Mouse (Mus musculus) liver, adult 2 months (tissue): ENCODE results near the gene Mfsd13b. TPM values are rescaled to one million over a fixed set of nuclear protein-coding genes. Genes with fewer than 3 reads are reported as not detected.
A peak's percentile ranks its signal among the peaks of the same experiment; 100 is the strongest.
"Not testable (repeated sequence)": the region's sequence is repeated elsewhere in the genome, so short reads cannot be mapped to it uniquely, and the experiment has no call there.

Source experiments
- DNase-seq: peaks from one replicate; pipeline ENCODE4 v3.0.0-alpha.2; 2011; ENCODE audit warnings: low read depth, low spot score; ENCODE audit errors: extremely low read depth
- H3K27ac ChIP-seq: fragments of 200-500 bp; replicated peaks from 2 replicates; pipeline ENCODE4 v1.5.1; 2012; ENCODE audit warnings: low read depth, mild to moderate bottlenecking, control low read depth, inconsistent platforms, low read length; ENCODE audit not compliant: insufficient read depth
- H3K27me3 ChIP-seq: fragments of 200-500 bp; 2 replicates; pipeline ENCODE4 v1.6.1; 2012; ENCODE audit warnings: mild to moderate bottlenecking, moderate library complexity, low read length, inconsistent platforms; ENCODE audit not compliant: control insufficient read depth, insufficient read depth
- H3K36me3 ChIP-seq: fragments of 200-500 bp; 2 replicates; pipeline ENCODE4 v1.6.1; 2012; ENCODE audit warnings: low read length, inconsistent platforms; ENCODE audit not compliant: control insufficient read depth, insufficient read depth
- H3K4me1 ChIP-seq: fragments of 200-500 bp; 2 replicates; pipeline ENCODE4 v1.6.1; 2011; ENCODE audit warnings: low read length; ENCODE audit not compliant: control insufficient read depth, insufficient read depth
- H3K4me3 ChIP-seq: fragments of 200-500 bp; 2 replicates; pipeline ENCODE4 v1.5.1; 2011; ENCODE audit warnings: low read depth, mild to moderate bottlenecking, control low read depth, low read length, moderate library complexity; ENCODE audit not compliant: insufficient read depth
- H3K79me2 ChIP-seq: fragments of 200-500 bp; 2 replicates; pipeline ENCODE4 v1.6.1; 2012; ENCODE audit warnings: inconsistent platforms, mild to moderate bottlenecking, low read length, moderate library complexity; ENCODE audit not compliant: control insufficient read depth, insufficient read depth
- H3K9ac ChIP-seq: fragments of 200-500 bp; 2 replicates; pipeline ENCODE4 v1.6.1; 2012; ENCODE audit warnings: low read depth, mild to moderate bottlenecking, control low read depth, inconsistent platforms, low read length
- CTCF ChIP-seq: fragments of 200-500 bp; IDR thresholded peaks from 2 replicates; pipeline ENCODE4 v1.5.1; 2011; ENCODE audit warnings: low read depth, low read length, control low read depth
- POLR2A ChIP-seq: fragments of 200-500 bp; IDR thresholded peaks from 2 replicates; pipeline ENCODE4 v1.6.1; 2011; ENCODE audit warnings: low read length, control low read depth; ENCODE audit not compliant: insufficient read depth; ENCODE audit errors: extremely low read depth
- WGBS: fragments of 180-500 bp; shearing (Covaris S2); methylation state at CpG from one replicate; pipeline ENCODE4 v1.1.7; 2018; 5-methylcytosine and 5-hydroxymethylcytosine counted together
- polyA plus RNA-seq: library from polyadenylated mRNA; depleted of rRNA; stranded (reverse); fragments of >200 nt; gene quantifications from 2 replicates; pipeline ENCODE4 v1.2.3, GENCODE M21; 2012
- total RNA-seq: library from RNA; depleted of rRNA; stranded (reverse); fragments of >200 nt; gene quantifications from 2 replicates; pipeline ENCODE4 v1.2.3, GENCODE M21; 2014

Gene Mfsd13b
- total and polyA plus RNA-seq, 2 experiments = not detected

DNA sequence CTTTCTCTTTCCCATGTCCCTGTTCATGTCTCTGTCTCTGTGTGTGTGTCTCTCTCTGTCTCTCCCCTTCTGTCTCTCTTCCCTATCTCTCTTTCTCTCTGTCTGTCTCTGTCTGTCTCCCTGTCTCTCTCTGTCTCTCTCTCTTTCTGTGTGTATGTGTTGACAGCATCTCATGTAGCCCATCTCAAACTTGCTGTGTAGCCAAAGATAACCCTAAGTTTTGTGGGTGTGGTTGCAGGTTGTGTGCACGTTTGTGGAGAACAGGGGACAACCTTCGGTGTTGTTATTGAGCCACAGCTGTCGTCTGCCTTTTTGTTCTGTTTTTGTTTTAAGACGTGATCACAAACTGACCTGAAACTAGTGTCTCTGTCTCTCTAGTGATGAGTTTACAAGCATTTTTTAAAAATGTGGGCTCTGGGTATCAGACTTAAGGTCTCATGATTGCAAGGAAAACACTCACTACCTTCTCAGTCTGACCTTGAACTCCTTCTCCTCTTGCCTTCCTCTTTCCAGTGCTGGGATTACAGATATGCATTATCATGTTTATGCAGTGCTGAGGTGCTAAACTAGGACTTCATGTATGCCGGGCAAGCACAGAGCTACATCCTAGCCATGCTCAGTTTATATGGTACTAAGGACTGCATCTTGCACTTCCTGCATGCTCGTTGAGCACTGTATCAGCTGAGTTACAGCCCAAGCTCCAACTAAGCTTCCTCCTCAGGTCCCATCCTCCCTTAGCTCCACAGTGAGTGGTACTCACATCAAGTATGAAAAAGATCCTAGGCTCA is 43.1 kb downstream of the Mfsd13b start:
- 61% methylated on average over 6 of the region's 6 CpGs for WGBS
- no peaks in the 10 kb centered on the region for H3K79me2 ChIP-seq
- no peak overlapping the region for H3K27ac ChIP-seq
- no peaks in the 10 kb centered on the region for H3K4me1 ChIP-seq
- TF ChIP-seq CTCF (no peak), POLR2A (no peak)
- 0 out of 2 replicates have a peak, but pooled peaks cover 2% of the 10 kb centered on the region for H3K27me3 ChIP-seq
- no peaks in the 10 kb centered on the region for H3K36me3 ChIP-seq
- H3K4me3 ChIP-seq = no peak overlapping the region
- no peak overlapping the region for H3K9ac ChIP-seq
- DNase-seq = no peak

- 0 out of 2 replicates have a peak, but pooled peaks cover 2% of the 10 kb centered on the region for H3K27me3 ChIP-seq
- no peak overlapping the region for H3K9ac ChIP-seq
- no peak for DNase-seq
- H3K36me3 ChIP-seq = no peaks in the 10 kb centered on the region
- TF ChIP-seq CTCF = no peak
- no peak for TF ChIP-seq POLR2A
- 60% methylated on average over 3 of the region's 3 CpGs for WGBS
- no peak overlapping the region for H3K4me3 ChIP-seq
- H3K79me2 ChIP-seq = no peaks in the 10 kb centered on the region
- H3K4me1 ChIP-seq = no peaks in the 10 kb centered on the region
- no peak overlapping the region for H3K27ac ChIP-seq
These were observed 44.0 kb downstream of the Mfsd13b start for GRCm38 (mm10) chr7:121026300-121026699.

GRCm38 (mm10) chr7:121029947-121030346 is 47.6 kb downstream of the Mfsd13b start:
- not testable (repeated sequence) for H3K4me3 ChIP-seq, H3K79me2 ChIP-seq, H3K27ac ChIP-seq, H3K4me1 ChIP-seq, H3K9ac ChIP-seq, H3K27me3 ChIP-seq, DNase-seq, H3K36me3 ChIP-seq

DNA sequence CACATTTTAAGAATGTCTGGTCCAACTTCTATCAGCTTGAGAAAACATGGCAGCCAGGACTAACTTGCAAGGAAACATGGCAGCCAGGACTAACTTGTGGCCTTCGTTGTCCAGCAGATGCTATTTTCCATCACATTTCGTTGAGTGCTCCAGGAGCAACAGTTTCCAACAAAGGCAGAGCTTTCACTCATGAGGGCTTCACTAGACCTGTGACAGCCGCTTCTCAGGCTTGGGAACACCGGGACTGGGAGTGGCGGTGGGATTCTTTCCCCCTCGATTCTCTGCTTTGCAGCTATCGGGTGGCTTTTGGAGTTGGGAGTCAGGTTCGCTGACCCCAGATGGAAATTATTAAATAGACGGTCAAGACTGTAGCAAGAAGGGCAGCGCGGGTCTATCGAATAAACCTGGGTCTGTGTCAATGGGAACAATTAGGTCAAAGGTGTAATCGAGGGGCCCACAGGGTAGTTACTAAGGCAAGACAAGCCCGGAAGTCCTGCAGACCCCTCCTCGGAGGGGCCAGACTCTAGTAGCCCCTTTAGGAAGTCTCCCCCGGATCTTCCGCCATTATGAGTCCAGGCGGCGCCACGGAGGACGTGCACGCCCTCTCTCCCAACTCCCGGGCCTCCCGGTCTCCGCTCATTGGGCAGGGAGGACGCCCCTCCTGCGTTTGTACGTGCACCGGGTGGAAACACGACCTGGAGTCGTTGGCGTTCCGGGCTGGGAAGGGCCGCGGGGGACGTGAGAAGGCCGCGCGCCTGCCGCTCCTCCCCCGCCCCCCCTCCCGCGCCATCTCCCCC is 51.7 kb downstream of the Mfsd13b start, which contains the start of gene Mettl9:
Gene Mettl9 (plus strand): TSS at position 590 of the 797 bp plus-strand sequence.
- peaks cover 13% of the 10 kb centered on the region; the same call in 1 of the 2 replicates for H3K79me2 ChIP-seq
- peaks cover 10% of the 10 kb centered on the region for H3K4me1 ChIP-seq
- 0 out of 2 replicates have a peak, but pooled peaks cover 2% of the 10 kb centered on the region for H3K27me3 ChIP-seq
- H3K4me3 ChIP-seq = peak within 1 kb of the TSS; percentile 96
- peak within 1 kb of the TSS; percentile 86 for H3K27ac ChIP-seq
- DNase-seq = peak; percentile 87
- no peak for TF ChIP-seq CTCF
- peak; percentile 75 for TF ChIP-seq POLR2A
- H3K9ac ChIP-seq = peak within 1 kb of the TSS; percentile 97
- H3K36me3 ChIP-seq = no peaks in the 10 kb centered on the region
- 2% methylated on average over 36 of the region's 43 CpGs for WGBS

DNA sequence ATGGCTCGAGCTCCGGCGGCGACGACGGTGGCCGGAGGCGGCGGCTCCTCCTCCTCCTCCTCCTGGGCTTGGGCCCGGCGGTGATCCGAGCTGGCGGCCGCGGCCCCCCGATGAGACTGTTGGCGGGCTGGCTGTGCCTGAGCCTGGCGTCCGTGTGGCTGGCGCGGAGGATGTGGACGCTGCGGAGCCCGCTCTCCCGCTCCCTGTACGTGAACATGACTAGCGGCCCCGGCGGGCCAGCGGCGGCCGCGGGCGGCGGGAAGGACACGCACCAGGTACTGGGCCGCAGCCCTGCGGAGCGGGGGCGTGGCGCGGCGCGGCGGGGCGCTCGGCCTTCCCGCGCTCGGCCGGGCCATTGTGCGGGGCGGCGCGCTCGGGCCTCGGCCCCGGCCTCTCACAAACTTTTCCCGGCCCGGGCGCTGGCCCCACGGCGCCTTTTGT is 52.4 kb downstream of the Mfsd13b start:
- peak; percentile 25 for DNase-seq
- TF ChIP-seq CTCF (no peak), POLR2A (0 out of 2 replicates have a peak, but pooled peaks have one; percentile 2)
- Histone ChIP-seq H3K4me3 (peak overlapping the region; percentile 96), H3K4me1 (peaks cover 10% of the 10 kb centered on the region), H3K27me3 (0 out of 2 replicates have a peak, but pooled peaks cover 2% of the 10 kb centered on the region), H3K9ac (peak overlapping the region; percentile 97), H3K79me2 (peaks cover 17% of the 10 kb centered on the region; the same call in 1 of the 2 replicates), H3K36me3 (no peaks in the 10 kb centered on the region), H3K27ac (peak overlapping the region; percentile 86)
- WGBS = under 1% methylated on average over 44 of the region's 63 CpGs
